Mouse (Mus musculus) left cerebral cortex, adult 9 months (tissue): ENCODE measurements at regions not wholly inside any gene's neighbourhood (a gene's known extent, or its start where the extent isn't known, plus 50 kb on each side); places are given as distances from the start of the nearest gene placed in this dataset.

Source experiments
- DNase-seq, 2 experiments: peaks; one replicate each; pipeline ENCODE4 v3.0.0; 2022; ENCODE audit warnings: low spot score in 2 of 2

- DNase-seq: no peak
Observed at GRCm38 (mm10) chr4:56068859-56069258, 536.6 kb upstream of the Klf4 start.

GRCm38 (mm10) chr4:56064657-56065056 is 532.4 kb upstream of the Klf4 start:
- DNase-seq: no peak

- DNase-seq: no peak
Observed at GRCm38 (mm10) chr4:56051792-56052380, 519.6 kb upstream of the Klf4 start.

GRCm38 (mm10) chr4:56039327-56039726 is 507.1 kb upstream of the Klf4 start:
- no peak for DNase-seq

- DNase-seq: no peak
Observed at GRCm38 (mm10) chr4:56036334-56036733, 504.1 kb upstream of the Klf4 start.

- no peak for DNase-seq
Observed at GRCm38 (mm10) chr4:56035543-56035942, 503.3 kb upstream of the Klf4 start.

- DNase-seq: no peak
Observed at GRCm38 (mm10) chr4:56028441-56028840, 496.2 kb upstream of the Klf4 start.

GRCm38 (mm10) chr4:56027258-56027657 is 495.0 kb upstream of the Klf4 start:
- DNase-seq: no peak

- no peak for DNase-seq
Observed at GRCm38 (mm10) chr4:56024478-56024877, 492.2 kb upstream of the Klf4 start.

GRCm38 (mm10) chr4:56018212-56018611 is 485.9 kb upstream of the Klf4 start:
- no peak for DNase-seq

- DNase-seq: no peak
Observed at GRCm38 (mm10) chr4:56015481-56015880, 483.2 kb upstream of the Klf4 start.

GRCm38 (mm10) chr4:56008287-56008686 is 476.0 kb upstream of the Klf4 start:
- no peak for DNase-seq

- no peak for DNase-seq
Observed at GRCm38 (mm10) chr4:56004227-56004626, 472.0 kb upstream of the Klf4 start.

GRCm38 (mm10) chr4:56001312-56001731 is 469.1 kb upstream of the Klf4 start:
- DNase-seq: peak in 1 of 2 experiments; percentile 6

GRCm38 (mm10) chr4:55984026-55984425 is 451.8 kb upstream of the Klf4 start:
- DNase-seq: no peak

GRCm38 (mm10) chr4:55978539-55978938 is 446.3 kb upstream of the Klf4 start:
- no peak for DNase-seq

- no peak for DNase-seq
Observed at GRCm38 (mm10) chr4:55976265-55976664, 444.0 kb upstream of the Klf4 start.

GRCm38 (mm10) chr4:55973706-55974105 is 441.4 kb upstream of the Klf4 start:
- DNase-seq: no peak

- peak in 1 of 2 experiments; percentile 10 for DNase-seq
Observed at GRCm38 (mm10) chr4:55972235-55972819, 440.1 kb upstream of the Klf4 start.

GRCm38 (mm10) chr4:55960063-55960462 is 427.8 kb upstream of the Klf4 start:
- DNase-seq: no peak

- no peak for DNase-seq
Observed at GRCm38 (mm10) chr4:55953701-55954100, 421.4 kb upstream of the Klf4 start.

- DNase-seq: no peak
Observed at GRCm38 (mm10) chr4:55952220-55952619, 420.0 kb upstream of the Klf4 start.

GRCm38 (mm10) chr4:55941423-55941822 is 409.2 kb upstream of the Klf4 start:
- peak in 1 of 2 experiments; percentile 3 for DNase-seq

- no peak for DNase-seq
Observed at GRCm38 (mm10) chr4:55938383-55938782, 406.1 kb upstream of the Klf4 start.
